Mouse (Mus musculus) E14TG2a.4 (cell line): ENCODE results near the gene Ppfibp2.

ENCODE experiments used
- H3K27me3 ChIP-seq: 2 replicates; pipeline ENCODE4 v1.6.1; 2014; ENCODE audit warnings: low read length, control low read depth; ENCODE audit not compliant: insufficient read depth
- H3K36me3 ChIP-seq: 2 replicates; pipeline ENCODE4 v1.6.1; 2014; ENCODE audit warnings: low read length, control low read depth; ENCODE audit not compliant: insufficient read depth
- H3K4me1 ChIP-seq: replicated peaks from 2 replicates; pipeline ENCODE4 v1.6.1; 2014; ENCODE audit warnings: low read depth, low read length, control low read depth
- H3K4me3 ChIP-seq: replicated peaks from 2 replicates; pipeline ENCODE4 v1.5.1; 2014; ENCODE audit warnings: mild to moderate bottlenecking, low read length
- H3K9me3 ChIP-seq: 2 replicates; pipeline ENCODE4 v1.6.1; 2014; ENCODE audit warnings: low read length, control low read depth
- CTCF ChIP-seq: conservative IDR thresholded peaks from 2 replicates; pipeline ENCODE4 v1.5.1; 2014; ENCODE audit warnings: low read length
- NANOG ChIP-seq: IDR thresholded peaks from 2 replicates; pipeline ENCODE4 v1.6.1; 2014; ENCODE audit warnings: borderline replicate concordance, low read length, mixed read lengths
- POU5F1 ChIP-seq: IDR thresholded peaks from 2 replicates; pipeline ENCODE4 v1.6.1; 2014; ENCODE audit warnings: low read length, borderline replicate concordance

Gene Ppfibp2

DNA sequence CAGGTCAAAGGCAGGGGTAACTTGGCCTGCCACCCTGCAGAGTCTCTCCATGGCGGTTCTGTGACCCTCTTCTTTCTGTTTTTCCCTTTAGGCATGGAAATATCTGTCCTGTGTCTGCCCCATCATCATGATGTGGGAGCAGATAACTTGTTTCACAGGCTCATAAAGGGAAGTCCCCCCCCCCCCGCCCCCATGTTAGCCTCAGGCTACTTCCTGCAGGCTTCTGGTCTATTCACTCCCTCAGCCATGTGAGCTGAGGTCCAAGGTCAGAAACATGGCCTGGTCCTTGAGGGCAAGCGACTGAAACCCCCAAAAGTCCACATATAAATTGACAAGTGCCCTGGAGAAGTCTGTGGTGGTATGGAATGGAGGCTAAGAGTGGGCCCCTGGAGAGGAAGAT lies 25.1 kb downstream of the Ppfibp2 start:
- Histone ChIP-seq H3K36me3 (peaks cover 12% of the 10 kb centered on the region), H3K4me1 (peaks cover 49% of the 10 kb centered on the region), H3K9me3 (peaks cover 18% of the 10 kb centered on the region), H3K27me3 (no peaks in the 10 kb centered on the region), H3K4me3 (no peak overlapping the region)
- no peak for TF ChIP-seq NANOG
- no peak for TF ChIP-seq POU5F1

DNA sequence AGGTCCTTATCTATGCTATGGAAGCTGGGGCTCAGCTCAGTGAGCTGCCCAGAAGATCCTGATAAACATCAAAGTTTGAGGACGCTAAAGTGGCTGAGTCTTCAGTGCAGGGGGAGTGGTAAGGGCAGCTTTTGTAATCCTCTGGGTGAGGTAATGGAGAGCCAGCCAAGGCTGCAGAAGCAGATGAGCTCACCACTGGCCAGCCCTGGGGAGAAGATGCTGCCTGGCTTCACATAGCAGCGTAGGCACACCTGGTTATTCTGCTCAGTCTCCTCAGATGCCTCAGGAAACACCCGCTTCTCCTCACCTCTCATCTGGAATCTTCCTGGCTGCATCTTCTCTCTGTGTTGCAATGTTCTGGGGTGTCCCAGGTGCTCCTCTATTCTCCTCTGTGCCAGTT lies 29.4 kb downstream of the Ppfibp2 start:
- peaks cover 25% of the 10 kb centered on the region for H3K4me1 ChIP-seq
- no peak for TF ChIP-seq POU5F1
- no peak for TF ChIP-seq CTCF
- no peak for TF ChIP-seq NANOG
- H3K9me3 ChIP-seq, result no peaks in the 10 kb centered on the region
- H3K4me3 ChIP-seq, result no peak overlapping the region
- H3K36me3 ChIP-seq, result no peaks in the 10 kb centered on the region
- H3K27me3 ChIP-seq, result no peaks in the 10 kb centered on the region

DNA sequence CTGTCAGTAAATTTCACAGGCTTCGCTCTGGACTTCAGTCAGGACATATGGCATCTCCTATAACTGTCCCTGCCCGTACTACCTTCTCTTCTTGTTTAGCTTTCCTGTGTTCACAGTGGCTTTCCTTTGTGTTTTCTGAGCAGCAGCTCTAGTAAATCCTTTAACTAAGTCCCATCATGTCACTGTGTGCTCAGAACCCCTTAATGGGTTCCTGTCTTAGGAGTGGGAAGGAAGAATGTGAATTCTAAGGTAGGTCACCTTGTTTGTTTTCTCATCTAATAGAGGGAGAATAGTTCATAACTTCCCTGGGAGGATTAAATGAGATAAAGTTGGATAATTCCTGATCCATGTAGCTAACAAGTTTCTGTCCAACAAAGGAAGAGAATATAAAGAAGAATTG lies 30.1 kb downstream of the Ppfibp2 start, which contains the start of gene 5330417H12Rik:
Gene 5330417H12Rik (minus strand): TSS at position 101 of the 400 bp plus-strand sequence.
- peaks cover 18% of the 10 kb centered on the region for H3K4me1 ChIP-seq

DNA sequence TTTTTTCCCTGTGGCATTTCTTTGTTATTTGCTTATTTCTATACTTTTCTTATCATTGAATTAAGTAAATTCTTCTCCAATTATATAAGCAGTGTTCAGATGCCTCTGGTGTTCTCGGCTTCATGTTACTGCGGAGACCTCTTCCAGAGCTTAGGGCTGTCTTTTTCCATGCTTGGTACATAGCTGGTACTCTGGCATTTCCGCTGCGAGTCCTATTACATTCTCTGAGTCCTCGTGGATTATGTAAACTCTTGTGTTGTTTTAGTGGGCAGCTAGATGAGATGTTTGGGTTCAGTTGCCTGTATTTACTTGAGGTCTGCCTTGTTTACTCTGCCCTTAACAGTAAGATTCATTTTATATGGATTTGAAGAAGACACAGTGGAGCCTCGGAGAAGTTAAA lies 30.8 kb downstream of the Ppfibp2 start:
- Histone ChIP-seq H3K27me3 (no peaks in the 10 kb centered on the region), H3K4me1 (peaks cover 11% of the 10 kb centered on the region), H3K4me3 (no peak overlapping the region), H3K9me3 (no peaks in the 10 kb centered on the region), H3K36me3 (no peaks in the 10 kb centered on the region)
- TF ChIP-seq CTCF (no peak), POU5F1 (no peak), NANOG (no peak)

More for the DNA sequence above, 30.1 kb downstream of the Ppfibp2 start, which contains the start of gene 5330417H12Rik:
- no peak within 1 kb of the TSS for H3K4me3 ChIP-seq
- H3K36me3 ChIP-seq, result no peaks in the 10 kb centered on the region
- no peaks in the 10 kb centered on the region for H3K27me3 ChIP-seq
- TF ChIP-seq CTCF, result no peak
- no peak for TF ChIP-seq POU5F1
- TF ChIP-seq NANOG, result no peak
- no peaks in the 10 kb centered on the region for H3K9me3 ChIP-seq

DNA sequence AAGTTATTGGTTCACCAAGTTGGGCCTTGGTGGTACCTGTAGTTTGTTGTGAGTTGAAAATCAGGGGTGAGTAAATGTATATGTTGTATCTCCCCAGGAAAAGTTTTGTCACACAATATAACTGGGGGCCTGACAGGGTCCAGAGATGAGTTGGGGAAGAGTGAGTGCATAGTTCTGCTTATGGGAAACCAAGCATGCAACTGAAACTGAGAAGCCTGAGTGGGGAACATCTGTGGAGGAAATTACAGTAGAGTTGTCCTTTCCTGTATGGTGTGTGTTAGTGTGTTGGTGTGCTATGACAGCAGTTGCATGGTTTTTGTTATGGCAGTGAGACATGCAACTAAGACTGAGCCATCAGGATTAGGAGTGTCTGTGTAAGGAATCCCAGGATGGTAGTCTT lies 33.4 kb downstream of the Ppfibp2 start:
- Histone ChIP-seq H3K4me3 (no peak overlapping the region), H3K36me3 (no peaks in the 10 kb centered on the region), H3K9me3 (no peaks in the 10 kb centered on the region), H3K27me3 (no peaks in the 10 kb centered on the region), H3K4me1 (0 out of 2 replicates have a peak, but pooled peaks cover 4% of the 10 kb centered on the region)
- no peak for TF ChIP-seq POU5F1
- no peak for TF ChIP-seq CTCF
- no peak for TF ChIP-seq NANOG

DNA sequence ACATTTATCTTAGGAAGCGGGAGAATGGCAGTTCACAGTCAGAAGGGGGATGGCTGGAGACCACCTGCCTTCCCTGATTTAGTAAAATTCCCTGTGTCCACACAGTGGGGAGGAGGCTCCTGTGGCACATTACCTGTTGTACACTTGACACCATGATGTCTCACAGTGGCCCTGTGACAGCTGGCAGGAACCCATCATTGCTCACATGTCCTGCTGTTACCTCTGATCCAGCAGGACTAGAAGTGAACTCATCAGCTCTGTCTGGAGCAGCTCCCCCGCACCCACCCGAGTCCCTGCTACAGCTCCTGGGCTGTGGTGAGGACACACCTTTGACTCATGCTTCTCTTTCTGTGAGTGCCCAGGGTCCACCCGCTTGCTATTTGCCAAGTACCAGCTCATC lies 38.2 kb downstream of the Ppfibp2 start:
- Histone ChIP-seq H3K4me3 (no peak overlapping the region), H3K9me3 (no peaks in the 10 kb centered on the region), H3K27me3 (no peaks in the 10 kb centered on the region), H3K36me3 (no peaks in the 10 kb centered on the region; the same call in 1 of the 2 replicates), H3K4me1 (0 out of 2 replicates have a peak, but pooled peaks cover 3% of the 10 kb centered on the region)
- TF ChIP-seq CTCF (no peak), POU5F1 (no peak), NANOG (no peak)

DNA sequence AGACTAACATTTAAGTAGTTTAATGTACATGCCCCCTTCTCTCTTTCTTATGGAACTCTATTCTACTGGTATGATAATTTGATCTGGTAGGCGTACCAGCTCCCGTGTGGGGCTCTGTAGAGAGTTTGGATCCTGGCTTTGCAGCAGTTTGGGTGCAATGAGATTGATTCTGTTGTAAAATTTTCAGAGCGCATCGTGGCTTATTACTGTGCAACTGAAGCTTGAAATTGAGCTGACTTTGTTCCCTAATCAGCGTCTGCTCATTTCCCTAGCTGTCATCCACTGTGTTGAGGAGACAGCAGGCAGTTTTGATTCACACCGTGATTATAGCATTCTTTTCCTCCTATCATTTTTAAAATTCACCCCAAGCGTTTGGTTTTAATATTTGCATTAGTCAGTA lies 42.4 kb downstream of the Ppfibp2 start:
- H3K36me3 ChIP-seq, result peaks cover 8% of the 10 kb centered on the region; the same call in 1 of the 2 replicates
- H3K4me1 ChIP-seq, result 0 out of 2 replicates have a peak, but pooled peaks cover 3% of the 10 kb centered on the region
- no peaks in the 10 kb centered on the region for H3K27me3 ChIP-seq
- no peaks in the 10 kb centered on the region for H3K9me3 ChIP-seq
- TF ChIP-seq NANOG (no peak), POU5F1 (no peak), CTCF (no peak)
- H3K4me3 ChIP-seq, result no peak overlapping the region

DNA sequence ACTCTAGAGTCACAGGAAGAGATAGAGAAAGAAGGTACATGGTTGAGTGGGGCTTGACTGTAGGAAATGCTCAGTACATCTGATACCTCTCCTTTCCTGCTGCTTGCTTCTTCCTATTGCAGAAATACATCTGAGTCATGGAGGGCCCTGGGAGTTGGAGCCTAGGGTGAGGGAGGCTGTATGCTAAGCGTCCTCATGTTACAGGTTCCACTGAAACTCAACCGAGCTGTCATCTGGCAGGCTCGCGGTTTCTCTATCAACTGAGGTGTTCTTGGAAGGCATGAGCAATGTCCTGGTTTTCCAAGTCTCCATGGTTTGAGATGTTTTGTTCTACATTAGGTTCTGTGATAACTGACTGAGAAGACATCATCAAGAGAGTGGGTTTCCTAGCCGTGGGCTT lies 43.0 kb downstream of the Ppfibp2 start:
- peaks cover 8% of the 10 kb centered on the region; the same call in 1 of the 2 replicates for H3K36me3 ChIP-seq
- H3K4me1 ChIP-seq, result 0 out of 2 replicates have a peak, but pooled peaks cover 3% of the 10 kb centered on the region
- TF ChIP-seq CTCF (no peak), POU5F1 (no peak)
- H3K4me3 ChIP-seq, result no peak overlapping the region
- no peaks in the 10 kb centered on the region for H3K9me3 ChIP-seq
- H3K27me3 ChIP-seq, result no peaks in the 10 kb centered on the region

DNA sequence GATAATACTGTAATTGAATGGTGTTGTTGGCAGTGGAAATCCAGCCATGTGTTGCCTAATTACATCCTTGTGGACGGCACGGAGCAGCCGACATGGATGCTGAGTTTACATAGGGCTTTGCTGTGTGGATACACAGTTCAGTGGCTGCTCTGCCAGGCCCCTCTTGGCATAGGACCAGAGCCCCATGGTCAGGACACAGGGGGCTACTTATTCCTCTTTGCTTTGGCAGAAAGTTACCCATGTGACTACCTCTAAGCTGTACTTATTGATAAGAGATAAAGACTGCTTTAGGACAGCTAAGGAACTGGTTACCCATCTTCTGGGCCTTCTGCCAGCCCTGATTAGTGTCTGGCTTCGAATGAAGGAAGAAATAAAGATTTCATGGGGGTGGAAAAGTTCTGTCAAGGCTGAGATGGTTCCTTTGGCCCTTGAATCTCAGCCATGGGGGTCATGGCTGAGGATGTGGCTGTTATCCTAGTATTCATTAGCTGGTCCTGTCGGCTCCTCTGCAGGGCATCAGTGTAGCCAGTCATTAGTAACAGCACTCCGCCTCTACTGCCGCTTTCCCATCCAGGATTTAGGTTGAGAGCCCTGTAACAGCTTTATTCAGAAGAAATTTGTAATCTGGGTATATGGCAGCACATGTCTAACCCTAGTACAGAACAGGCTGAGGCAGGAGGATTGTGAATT lies 47.7 kb downstream of the Ppfibp2 start:
- H3K4me1 ChIP-seq, result no peaks in the 10 kb centered on the region
- TF ChIP-seq NANOG (no peak), CTCF (no peak), POU5F1 (no peak)
- H3K36me3 ChIP-seq, result peaks cover 8% of the 10 kb centered on the region; the same call in 1 of the 2 replicates
- H3K27me3 ChIP-seq, result no peaks in the 10 kb centered on the region
- no peak overlapping the region for H3K4me3 ChIP-seq
- peaks cover 5% of the 10 kb centered on the region; the same call in 1 of the 2 replicates for H3K9me3 ChIP-seq
